Mouse (Mus musculus) spleen, embryonic (tissue): ENCODE data around the gene Rasal2.

Experiments
- CTCF ChIA-PET: fragments of 350-600 bp; sonication (Branson Sonifier 250); formaldehyde crosslinking; loops from one replicate; lab custom pipeline; 2022; lab: Charles Lee

The Rasal2 gene

GRCm38 (mm10) chr1:157343519-157343918, 68.9 kb downstream of the Rasal2 start:
- CTCF ChIA-PET, result no interaction called here

DNA sequence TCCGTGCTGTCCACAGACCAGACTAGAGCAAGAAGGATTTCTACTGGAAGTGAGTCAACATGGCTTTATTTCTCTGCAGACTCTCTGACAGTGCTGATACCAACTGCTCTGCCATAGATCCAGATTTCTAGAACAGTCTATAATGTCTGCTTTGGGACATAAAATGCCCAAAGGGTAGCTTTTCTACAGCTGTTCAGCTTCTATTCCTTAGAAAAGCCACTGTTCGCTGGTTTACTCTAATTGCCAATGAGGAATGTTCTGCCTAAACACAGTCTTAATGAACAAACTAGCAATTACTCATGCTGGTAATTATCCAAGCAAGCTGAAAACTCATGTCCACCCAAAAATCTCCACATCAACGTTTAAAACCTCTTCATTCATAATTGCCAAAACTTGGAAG, 77.6 kb downstream of the Rasal2 start:
- CTCF ChIA-PET, result no interaction called here

DNA sequence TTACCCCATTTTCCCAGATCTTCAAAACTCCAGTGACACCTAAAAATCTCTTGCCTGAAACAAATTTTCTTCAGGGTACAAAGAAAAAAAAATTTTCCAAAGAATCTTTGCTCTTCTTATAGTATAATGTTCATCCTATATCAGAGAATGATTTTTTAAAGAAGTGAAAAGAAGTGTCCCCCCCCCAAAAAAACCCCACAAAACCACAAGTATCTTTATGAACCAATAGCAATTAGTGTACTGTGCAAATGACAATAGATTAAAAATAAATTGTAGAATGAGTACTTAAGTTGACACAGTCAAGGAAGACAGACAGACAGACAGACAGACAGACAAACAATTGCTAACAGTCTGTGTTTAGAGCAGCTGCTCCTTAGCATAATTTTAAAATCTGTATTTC, 84.3 kb downstream of the Rasal2 start:
- CTCF ChIA-PET, result no interaction called here

DNA sequence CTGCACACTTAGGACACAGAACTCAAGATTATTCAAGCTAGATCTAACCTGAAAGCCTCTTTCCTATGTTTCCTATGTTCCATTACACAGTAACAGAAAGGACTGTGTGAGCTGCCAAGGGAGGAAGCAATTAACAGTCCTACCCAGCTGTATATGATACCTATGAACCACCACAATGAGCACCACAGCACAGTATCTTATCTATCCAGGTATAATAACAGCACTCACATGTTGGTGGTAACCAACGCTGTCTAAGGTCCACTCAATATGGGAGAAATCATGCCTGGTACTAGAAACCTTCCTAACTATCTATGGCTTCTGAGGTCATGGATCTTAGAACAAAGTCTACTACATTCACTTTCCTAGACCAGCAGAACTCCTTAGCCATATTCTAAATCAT, 89.3 kb downstream of the Rasal2 start:
- CTCF ChIA-PET, result no interaction called here

- CTCF ChIA-PET, result no interaction called here
Measured at GRCm38 (mm10) chr1:157318896-157319295, 93.5 kb downstream of the Rasal2 start.

DNA sequence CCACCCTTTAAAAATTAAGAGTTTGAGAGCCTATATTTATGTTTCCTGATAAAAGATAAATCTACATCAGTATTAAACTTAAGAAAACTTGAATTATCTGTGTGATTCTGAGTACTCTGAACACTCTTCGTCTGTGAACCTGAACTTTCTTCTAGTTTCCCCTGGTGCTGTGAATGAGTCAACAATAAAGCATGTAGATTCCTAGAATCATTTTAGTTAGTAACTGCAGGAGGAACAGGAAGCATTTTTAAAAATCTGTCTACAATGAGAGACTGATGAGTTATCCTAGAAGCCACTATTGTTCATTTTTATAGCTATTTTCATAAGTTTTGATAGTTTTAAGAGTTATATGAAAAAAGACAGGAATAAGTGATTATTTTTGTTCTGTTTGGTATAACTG, 111.1 kb downstream of the Rasal2 start:
- CTCF ChIA-PET, result no interaction called here

- CTCF ChIA-PET, result no interaction called here
Measured at GRCm38 (mm10) chr1:157299559-157299958, 112.8 kb downstream of the Rasal2 start.

DNA sequence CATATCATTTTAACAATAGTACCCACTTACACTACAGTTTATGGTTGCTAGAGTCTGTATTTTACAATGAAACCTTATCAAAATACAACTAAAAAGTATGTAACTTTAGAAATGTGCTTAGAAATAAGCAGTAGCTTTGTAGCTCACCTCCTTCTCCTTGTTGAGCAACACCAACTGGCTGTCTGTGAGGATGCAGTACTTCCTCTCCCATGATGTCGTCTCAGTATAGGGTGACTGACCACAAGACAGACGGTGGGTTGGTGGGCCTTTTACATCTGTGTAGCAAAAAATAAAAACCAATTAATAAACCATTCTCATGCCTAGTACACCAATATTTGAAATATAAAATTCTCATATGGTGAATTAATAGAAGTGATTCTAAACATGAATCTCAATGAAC, 113.4 kb downstream of the Rasal2 start:
- CTCF ChIA-PET, result no interaction called here

- CTCF ChIA-PET, result no interaction called here
Measured at GRCm38 (mm10) chr1:157297137-157297536, 115.3 kb downstream of the Rasal2 start.

- CTCF ChIA-PET, result no interaction called here
Measured at GRCm38 (mm10) chr1:157295868-157296267, 116.5 kb downstream of the Rasal2 start.

DNA sequence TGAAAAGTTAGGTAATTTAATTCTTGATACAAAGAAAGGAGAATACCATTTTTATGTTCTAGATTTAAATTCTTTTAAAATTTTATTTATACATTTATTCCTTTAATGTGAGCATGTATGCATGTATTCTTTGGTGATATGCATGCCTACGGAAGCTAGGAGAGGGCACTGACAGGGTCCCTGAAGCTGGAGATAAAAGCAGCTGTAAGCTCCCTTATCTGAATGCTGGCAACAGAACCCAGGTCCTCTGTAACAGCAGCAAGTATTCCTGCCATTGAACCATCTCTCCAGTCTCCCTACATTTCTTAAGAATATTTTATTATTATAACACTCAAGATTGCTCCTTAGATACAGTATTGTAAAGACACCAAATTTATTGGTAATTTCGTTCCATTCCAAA, 122.2 kb downstream of the Rasal2 start:
- CTCF ChIA-PET, result no interaction called here

DNA sequence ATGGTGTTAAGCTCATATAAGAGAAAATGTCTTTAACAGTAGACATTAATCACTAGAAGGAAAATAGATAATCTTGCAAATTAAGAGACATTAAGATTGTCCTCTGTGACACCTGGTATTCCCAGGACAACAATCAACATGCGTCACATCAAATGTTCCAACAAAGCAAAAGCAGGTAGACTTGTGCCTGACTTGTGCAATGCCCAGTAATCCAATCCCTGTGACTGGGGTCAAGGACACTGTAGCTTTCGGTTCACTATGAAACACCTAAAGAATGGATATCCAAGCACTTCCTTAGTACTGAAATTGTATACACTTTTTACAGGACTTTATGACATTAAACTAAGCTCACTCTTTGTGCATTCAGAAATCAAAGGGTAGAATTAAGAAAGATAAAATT, 123.1 kb downstream of the Rasal2 start:
- CTCF ChIA-PET, result no interaction called here

DNA sequence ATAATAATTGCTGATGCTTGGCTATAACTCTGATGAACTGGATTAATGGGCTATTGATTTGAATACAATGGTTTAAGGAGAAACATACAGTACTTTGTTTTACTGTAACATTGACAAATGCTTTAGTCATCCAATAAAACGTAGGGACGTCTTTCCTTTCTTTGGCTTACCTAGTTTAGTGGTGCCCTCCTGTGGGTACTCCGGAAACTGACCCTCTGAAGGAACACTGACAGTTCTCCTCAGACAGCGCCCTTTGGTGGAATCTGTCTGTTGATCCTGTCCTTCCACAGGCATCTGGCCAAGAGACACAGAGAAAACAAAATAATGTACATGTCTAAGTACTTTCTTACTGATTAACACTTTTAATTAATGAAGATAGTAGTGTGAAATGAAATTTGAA, 125.8 kb downstream of the Rasal2 start:
- CTCF ChIA-PET, result no interaction called here

DNA sequence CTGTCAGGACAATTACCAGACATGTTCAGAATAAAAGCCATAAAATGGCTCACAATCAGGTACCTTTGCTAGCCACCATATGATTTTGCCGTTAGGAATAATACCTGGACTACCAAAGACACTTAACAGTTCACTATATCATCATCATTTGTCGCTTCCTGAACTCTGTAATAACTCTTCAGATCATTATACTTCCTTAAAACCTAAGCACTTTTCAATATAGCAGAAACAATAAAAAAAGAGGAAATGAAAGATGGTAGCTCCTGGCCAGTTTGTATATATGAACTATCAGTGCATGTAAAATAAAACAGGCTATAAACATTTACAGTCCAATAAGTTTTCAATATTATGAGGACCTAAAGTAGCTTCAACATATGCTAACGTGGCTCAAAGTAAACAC, 127.0 kb downstream of the Rasal2 start:
- CTCF ChIA-PET, result no interaction called here

- CTCF ChIA-PET, result no interaction called here
Measured at GRCm38 (mm10) chr1:157280781-157281180, 131.6 kb downstream of the Rasal2 start.

- CTCF ChIA-PET, result no interaction called here
Measured at GRCm38 (mm10) chr1:157275672-157276307, 136.6 kb downstream of the Rasal2 start.

GRCm38 (mm10) chr1:157267894-157268293, 144.5 kb downstream of the Rasal2 start:
- CTCF ChIA-PET, result no interaction called here

DNA sequence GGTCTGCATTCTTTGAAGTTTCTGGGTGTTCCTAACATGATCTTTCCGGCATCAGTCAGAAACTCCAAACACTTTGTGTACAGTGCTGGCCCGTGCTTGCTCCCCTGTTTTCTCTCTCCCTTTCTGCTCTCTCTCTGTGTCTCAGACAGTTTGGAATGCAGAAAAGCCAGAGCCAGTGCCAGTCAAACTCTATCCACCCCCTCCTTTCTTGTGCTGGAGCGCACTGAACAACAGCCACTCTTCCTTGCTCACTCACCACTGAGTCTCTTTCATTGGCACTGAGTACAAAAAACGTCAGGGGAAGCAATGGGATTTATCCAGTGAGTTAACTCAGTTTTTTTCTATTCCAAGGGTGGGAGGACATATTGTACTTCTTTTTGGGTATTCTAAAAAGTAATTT, 155.8 kb downstream of the Rasal2 start:
- CTCF ChIA-PET, result no interaction called here

DNA sequence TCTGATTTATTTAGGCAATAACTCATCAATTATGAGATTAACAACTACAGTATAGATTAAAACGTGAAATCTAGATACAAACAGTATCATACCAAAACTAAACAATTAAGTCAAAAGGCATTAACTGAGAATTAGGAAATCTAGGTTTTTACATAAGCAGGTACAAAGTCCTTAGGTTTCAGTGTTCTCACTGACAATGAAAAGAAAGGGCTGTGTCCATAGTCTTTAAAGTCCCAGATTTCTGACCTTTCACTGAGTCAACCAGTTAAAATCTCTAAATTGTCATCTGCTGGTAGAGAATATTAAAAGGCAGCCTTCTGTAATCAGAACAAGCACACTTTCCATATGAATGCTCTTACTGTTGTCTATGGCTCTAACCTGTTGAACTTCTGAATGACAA, 156.6 kb downstream of the Rasal2 start:
- CTCF ChIA-PET, result no interaction called here

- CTCF ChIA-PET, result interaction anchor here (0.5 kb wide), 1 partner anchor 120 kb away, joined by 3 read pairs; no protein-coding TSS in a partner anchor
Measured at GRCm38 (mm10) chr1:157253600-157254490, 158.6 kb downstream of the Rasal2 start.

DNA sequence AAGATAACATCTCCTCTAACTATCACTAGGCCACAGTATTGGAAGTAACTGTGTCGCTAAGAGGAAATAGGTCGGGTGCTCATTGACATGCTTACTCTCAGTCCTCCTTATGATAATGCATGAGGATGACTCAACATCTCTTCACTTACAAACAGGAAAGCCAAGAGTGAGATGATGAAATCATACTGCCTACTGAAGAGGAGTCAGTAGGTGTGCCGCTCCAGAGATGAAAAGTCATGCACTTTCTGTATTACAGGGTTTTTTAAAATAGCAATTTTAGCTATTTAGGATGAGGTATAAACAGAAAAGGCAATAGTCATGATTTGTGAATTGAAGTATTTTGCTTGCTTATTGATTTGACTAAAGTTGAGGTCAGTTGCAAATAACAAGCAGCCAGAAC, 164.3 kb downstream of the Rasal2 start:
- CTCF ChIA-PET, result no interaction called here

DNA sequence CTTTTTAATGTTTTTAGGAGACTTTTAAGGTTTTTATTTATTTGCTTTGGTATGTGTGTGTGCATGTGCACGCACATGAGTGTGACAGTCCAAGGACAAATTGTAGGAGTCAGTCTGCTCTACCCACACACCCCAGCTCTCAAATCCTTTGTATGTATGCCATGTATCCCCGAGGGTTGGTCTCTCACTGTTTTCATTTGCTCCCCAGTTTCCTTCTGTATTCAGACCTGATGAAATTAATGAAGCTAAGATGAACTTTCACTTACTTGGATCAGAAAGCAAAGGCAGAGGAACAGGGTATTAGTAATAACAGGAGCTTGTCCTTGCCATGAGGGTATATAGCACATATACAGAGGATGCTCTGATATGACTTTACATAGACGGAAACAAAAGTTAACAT, 165.1 kb downstream of the Rasal2 start:
- CTCF ChIA-PET, result no interaction called here

DNA sequence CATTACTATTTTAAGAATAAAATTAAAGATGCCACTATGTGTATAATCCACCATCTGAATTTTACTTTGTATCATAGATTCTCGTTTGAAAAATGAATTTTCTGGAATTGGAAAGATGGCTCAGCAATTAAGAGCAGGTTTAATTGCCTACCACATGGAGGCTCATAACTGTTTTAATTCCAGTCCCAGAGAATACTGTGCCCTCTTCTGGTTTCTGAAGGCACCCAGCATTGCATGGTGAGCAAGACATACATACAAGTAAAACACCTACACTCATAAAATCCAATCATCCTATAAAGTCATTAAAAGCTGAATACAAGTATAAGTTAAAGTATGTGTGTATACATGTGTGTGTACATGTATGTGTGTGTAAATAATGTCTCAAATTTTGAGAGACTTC, 165.6 kb downstream of the Rasal2 start:
- CTCF ChIA-PET, result no interaction called here
